Mouse (Mus musculus): ENCODE results near the gene Taf10.

The Taf10 gene

GRCm38 (mm10) chr7:105769959-105770358 lies 25.8 kb upstream of the Taf10 start:
- TF ChIP-seq GATA4 (IDR thresholded peaks at IDR 0.05; ENCODE audit: insufficient replicate concordance, low read length) = no peak

GRCm38 (mm10) chr7:105767729-105768165 lies 23.6 kb upstream of the Taf10 start:
- no peak for TF ChIP-seq GATA4 (IDR thresholded peaks at IDR 0.05; ENCODE audit: insufficient replicate concordance, low read length)

- no peak for TF ChIP-seq GATA4 (IDR thresholded peaks at IDR 0.05; ENCODE audit: insufficient replicate concordance, low read length)
These were observed 20.2 kb upstream of the Taf10 start for GRCm38 (mm10) chr7:105764331-105764730.

GRCm38 (mm10) chr7:105762517-105763270 lies 18.5 kb upstream of the Taf10 start:
- TF ChIP-seq GATA4 (IDR thresholded peaks at IDR 0.05; ENCODE audit: insufficient replicate concordance, low read length) = no peak

- TF ChIP-seq GATA4 (IDR thresholded peaks at IDR 0.05; ENCODE audit: insufficient replicate concordance, low read length) = no peak
These were observed 17.8 kb upstream of the Taf10 start for GRCm38 (mm10) chr7:105761813-105762484.

- TF ChIP-seq GATA4 (IDR thresholded peaks at IDR 0.05; ENCODE audit: insufficient replicate concordance, low read length) = no peak
These were observed 9.1 kb upstream of the Taf10 start for GRCm38 (mm10) chr7:105753281-105753680.

GRCm38 (mm10) chr7:105752716-105753115 lies 8.6 kb upstream of the Taf10 start:
- no peak for TF ChIP-seq GATA4 (IDR thresholded peaks at IDR 0.05; ENCODE audit: insufficient replicate concordance, low read length)

- peak; percentile 5; the same call in 1 of the 2 replicates for TF ChIP-seq GATA4 (IDR thresholded peaks at IDR 0.05; ENCODE audit: insufficient replicate concordance, low read length)
These were observed 7.6 kb upstream of the Taf10 start, which contains the start of gene Tpp1 for GRCm38 (mm10) chr7:105751491-105752433. Tpp1 (minus strand) TSS chr7:105752235.

- TF ChIP-seq GATA4 (IDR thresholded peaks at IDR 0.05; ENCODE audit: insufficient replicate concordance, low read length) = no peak
These were observed 3.6 kb upstream of the Taf10 start for GRCm38 (mm10) chr7:105747776-105748175.

- no peak for TF ChIP-seq GATA4 (IDR thresholded peaks at IDR 0.05; ENCODE audit: insufficient replicate concordance, low read length)
These were observed 2.2 kb downstream of the Taf10 start for GRCm38 (mm10) chr7:105741978-105742377.

GRCm38 (mm10) chr7:105740851-105741250 lies 3.3 kb downstream of the Taf10 start:
- no peak for TF ChIP-seq GATA4 (IDR thresholded peaks at IDR 0.05; ENCODE audit: insufficient replicate concordance, low read length)

GRCm38 (mm10) chr7:105740089-105740795 lies 3.9 kb downstream of the Taf10 start:
- no peak for TF ChIP-seq GATA4 (IDR thresholded peaks at IDR 0.05; ENCODE audit: insufficient replicate concordance, low read length)

GRCm38 (mm10) chr7:105738948-105739347 lies 5.2 kb downstream of the Taf10 start:
- TF ChIP-seq GATA4 (IDR thresholded peaks at IDR 0.05; ENCODE audit: insufficient replicate concordance, low read length) = peak; percentile 55; the same call in 1 of the 2 replicates

- no peak for TF ChIP-seq GATA4 (IDR thresholded peaks at IDR 0.05; ENCODE audit: insufficient replicate concordance, low read length)
These were observed 5.9 kb downstream of the Taf10 start for GRCm38 (mm10) chr7:105738286-105738685.

GRCm38 (mm10) chr7:105737648-105738047 lies 6.5 kb downstream of the Taf10 start:
- no peak for TF ChIP-seq GATA4 (IDR thresholded peaks at IDR 0.05; ENCODE audit: insufficient replicate concordance, low read length)
